Mouse (Mus musculus) olfactory bulb, adult 2 months (tissue): ENCODE data around the gene Nap1l4.

Experiments used
- CTCF ChIP-seq: fragments of 200-500 bp; IDR thresholded peaks from 2 replicates; pipeline ENCODE4 v1.5.1; 2012; ENCODE audit warnings: low read depth, mild to moderate bottlenecking, low read length, moderate library complexity; ENCODE audit not compliant: insufficient read depth
- POLR2A ChIP-seq: fragments of 200-500 bp; IDR thresholded peaks from 2 replicates; pipeline ENCODE4 v1.6.1; 2012; ENCODE audit warnings: mild to moderate bottlenecking, low read depth, low read length, moderate library complexity; ENCODE audit not compliant: insufficient read depth

- no peak for TF ChIP-seq POLR2A
- no peak for TF ChIP-seq CTCF
These were observed 46.0 kb upstream of the Nap1l4 start for GRCm38 (mm10) chr7:143594865-143595264.
